Mouse (Mus musculus) natural killer cell, adult 2 months (primary cell): ENCODE results near the gene Foxj2.

Experiments used
- DNase-seq, 2 experiments: peaks; one replicate each; pipeline ENCODE4 v3.0.0; 2022; ENCODE audit warnings: low spot score in 2 of 2

Foxj2 gene

GRCm38 (mm10) chr6:122813640-122814039 lies 6.1 kb upstream of the Foxj2 start:
- DNase-seq: no peak

GRCm38 (mm10) chr6:122820071-122820798 lies 521 bp downstream of the Foxj2 start:
- DNase-seq: peak in 1 of 2 experiments; percentile 10

GRCm38 (mm10) chr6:122820799-122821650 lies 1.3 kb downstream of the Foxj2 start:
- peak; percentile 45 to 72 for DNase-seq

GRCm38 (mm10) chr6:122821822-122822221 lies 2.1 kb downstream of the Foxj2 start:
- peak in 1 of 2 experiments; percentile 21 for DNase-seq

- DNase-seq: no peak
These were observed 4.4 kb downstream of the Foxj2 start for GRCm38 (mm10) chr6:122824086-122824485.

GRCm38 (mm10) chr6:122825166-122825565 lies 5.5 kb downstream of the Foxj2 start:
- no peak for DNase-seq

- peak; percentile 72 to 80 for DNase-seq
These were observed 6.4 kb downstream of the Foxj2 start for GRCm38 (mm10) chr6:122825923-122826742.

GRCm38 (mm10) chr6:122828086-122828485 lies 8.4 kb downstream of the Foxj2 start:
- peak in 1 of 2 experiments; percentile 50 for DNase-seq

GRCm38 (mm10) chr6:122832880-122833279 lies 13.2 kb downstream of the Foxj2 start:
- DNase-seq: no peak

- peak; percentile 52 to 69 for DNase-seq
These were observed 14.7 kb downstream of the Foxj2 start for GRCm38 (mm10) chr6:122834365-122834764.

- DNase-seq: no peak
These were observed 17.3 kb downstream of the Foxj2 start for GRCm38 (mm10) chr6:122836974-122837373.

- no peak for DNase-seq
These were observed 17.8 kb downstream of the Foxj2 start for GRCm38 (mm10) chr6:122837539-122837938.

GRCm38 (mm10) chr6:122843759-122844158 lies 24.0 kb downstream of the Foxj2 start:
- DNase-seq: no peak

GRCm38 (mm10) chr6:122852696-122853095 lies 33.0 kb downstream of the Foxj2 start:
- DNase-seq: no peak

GRCm38 (mm10) chr6:122854552-122854951 lies 34.8 kb downstream of the Foxj2 start:
- no peak for DNase-seq

- DNase-seq: no peak
These were observed 36.2 kb downstream of the Foxj2 start, which contains the start of gene C3ar1 for GRCm38 (mm10) chr6:122855955-122856354. Gene C3ar1, minus strand, starts transcription at chr6:122856161.

- DNase-seq: no peak
These were observed 42.7 kb downstream of the Foxj2 start for GRCm38 (mm10) chr6:122862434-122862833.

- DNase-seq: no peak
These were observed 43.2 kb downstream of the Foxj2 start for GRCm38 (mm10) chr6:122862871-122863270.

- DNase-seq: peak in 1 of 2 experiments; percentile 17
These were observed 48.2 kb downstream of the Foxj2 start for GRCm38 (mm10) chr6:122867914-122868313.

GRCm38 (mm10) chr6:122869846-122870245 lies 50.1 kb downstream of the Foxj2 start:
- DNase-seq: no peak

- DNase-seq: peak; percentile 42 to 71
These were observed 53.1 kb downstream of the Foxj2 start for GRCm38 (mm10) chr6:122872800-122873199.
